Mouse (Mus musculus) embryonic facial prominence, embryonic 12.5 days (tissue): ENCODE measurements around the gene Zscan2. TPM values are rescaled to one million over a fixed set of nuclear protein-coding genes. Genes with fewer than 3 reads are reported as not detected.
A peak's percentile ranks its signal among the peaks of the same experiment; 100 is the strongest.

ENCODE experiments used
- ATAC-seq: fragments of 200-750 bp; cut with Nextera tagmentation; 2 replicates; pipeline ENCODE4 v1.8.0; 2017; ENCODE audit not compliant: insufficient number of reproducible peaks, insufficient read depth, low FRiP score, low TSS enrichment
- H3K27ac ChIP-seq: fragments of 300-500 bp; sonication (generic); 2 replicates; pipeline ENCODE4 v1.5.1; 2016; ENCODE audit warnings: mild to moderate bottlenecking
- H3K27me3 ChIP-seq: fragments of 300-500 bp; sonication (generic); 2 replicates; pipeline ENCODE4 v1.6.1; 2016; ENCODE audit warnings: mild to moderate bottlenecking, moderate library complexity
- H3K36me3 ChIP-seq: fragments of 300-500 bp; sonication (generic); 2 replicates; pipeline ENCODE4 v1.6.1; 2016; ENCODE audit warnings: mild to moderate bottlenecking
- H3K4me1 ChIP-seq: fragments of 300-500 bp; sonication (generic); 2 replicates; pipeline ENCODE4 v1.6.1; 2016
- H3K4me2 ChIP-seq: fragments of 300-500 bp; sonication (generic); replicated peaks from 2 replicates; pipeline ENCODE4 v1.6.1; 2016; ENCODE audit warnings: mild to moderate bottlenecking, moderate library complexity
- H3K4me3 ChIP-seq: fragments of 300-500 bp; sonication (generic); 2 replicates; pipeline ENCODE4 v1.5.1; 2016; ENCODE audit warnings: mild to moderate bottlenecking
- H3K9ac ChIP-seq: fragments of 300-500 bp; sonication (generic); 2 replicates; pipeline ENCODE4 v1.6.1; 2016; ENCODE audit warnings: mild to moderate bottlenecking, moderate library complexity
- H3K9me3 ChIP-seq: fragments of 300-500 bp; sonication (generic); 2 replicates; pipeline ENCODE4 v1.6.1; 2016; ENCODE audit warnings: mild to moderate bottlenecking, moderate library complexity
- WGBS: fragments of 180-500 bp; shearing (Covaris S2); methylation state at CpG from one replicate; pipeline ENCODE4 v1.1.7; 2016; 5-methylcytosine and 5-hydroxymethylcytosine counted together
- polyA plus RNA-seq: library from polyadenylated mRNA; unstranded; fragments of >200 nt; fragmentation: Nextera tagmentation; extraction: Ambion mirVana; gene quantifications from 2 replicates; pipeline ENCODE4 v1.2.1, GENCODE M21; 2016

The Zscan2 gene
- polyA plus RNA-seq, 1 experiment from 2014 or later, result 3.6 TPM

GRCm38 (mm10) chr7:80864151-80864550 lies 3.4 kb downstream of the Zscan2 start:
- no peak overlapping the region for H3K4me3 ChIP-seq
- no peaks in the 10 kb centered on the region for H3K27me3 ChIP-seq
- H3K36me3 ChIP-seq, result peaks cover 56% of the 10 kb centered on the region
- H3K4me1 ChIP-seq, result peaks cover 21% of the 10 kb centered on the region
- no peak overlapping the region for H3K9ac ChIP-seq
- H3K9me3 ChIP-seq, result no peaks in the 10 kb centered on the region
- no peak overlapping the region for H3K27ac ChIP-seq
- ATAC-seq, result no peak
- 77% methylated on average over 1 of the region's 1 CpGs for WGBS
- no peak overlapping the region for H3K4me2 ChIP-seq

GRCm38 (mm10) chr7:80864831-80865230 lies 4.1 kb downstream of the Zscan2 start:
- Histone ChIP-seq H3K36me3 (peaks cover 63% of the 10 kb centered on the region), H3K4me1 (peaks cover 21% of the 10 kb centered on the region), H3K9ac (no peak overlapping the region), H3K27ac (no peak overlapping the region), H3K4me2 (no peak overlapping the region), H3K4me3 (no peak overlapping the region), H3K9me3 (no peaks in the 10 kb centered on the region), H3K27me3 (no peaks in the 10 kb centered on the region)
- WGBS, result 70% methylated on average over 8 of the region's 8 CpGs
- no peak for ATAC-seq

GRCm38 (mm10) chr7:80865521-80865920 lies 4.8 kb downstream of the Zscan2 start:
- Histone ChIP-seq H3K27ac (no peak overlapping the region), H3K4me1 (peaks cover 21% of the 10 kb centered on the region), H3K9ac (no peak overlapping the region), H3K36me3 (peaks cover 70% of the 10 kb centered on the region), H3K4me2 (no peak overlapping the region), H3K4me3 (no peak overlapping the region), H3K27me3 (no peaks in the 10 kb centered on the region), H3K9me3 (no peaks in the 10 kb centered on the region)
- WGBS, result 91% methylated on average over 7 of the region's 7 CpGs
- no peak for ATAC-seq

- H3K4me2 ChIP-seq, result no peak overlapping the region
- no peak overlapping the region for H3K27ac ChIP-seq
- H3K9ac ChIP-seq, result no peak overlapping the region
- 84% methylated on average over 7 of the region's 7 CpGs for WGBS
- H3K27me3 ChIP-seq, result no peaks in the 10 kb centered on the region
- no peak for ATAC-seq
- H3K36me3 ChIP-seq, result peaks cover 79% of the 10 kb centered on the region
- H3K4me1 ChIP-seq, result peaks cover 18% of the 10 kb centered on the region
- H3K4me3 ChIP-seq, result no peak overlapping the region
- H3K9me3 ChIP-seq, result no peaks in the 10 kb centered on the region
Observed at GRCm38 (mm10) chr7:80866514-80867147, 5.9 kb downstream of the Zscan2 start.

- Histone ChIP-seq H3K36me3 (peaks cover 88% of the 10 kb centered on the region), H3K9me3 (no peaks in the 10 kb centered on the region), H3K4me3 (no peak overlapping the region), H3K4me1 (peaks cover under 1% of the 10 kb centered on the region; the same call in 1 of the 2 replicates), H3K27ac (no peak overlapping the region), H3K4me2 (no peak overlapping the region), H3K27me3 (no peaks in the 10 kb centered on the region), H3K9ac (no peak overlapping the region)
- no peak for ATAC-seq
- 88% methylated on average over 2 of the region's 2 CpGs for WGBS
Observed at GRCm38 (mm10) chr7:80868686-80869085, 8.0 kb downstream of the Zscan2 start.

- Histone ChIP-seq H3K4me3 (no peak overlapping the region), H3K9me3 (no peaks in the 10 kb centered on the region), H3K27ac (no peak overlapping the region), H3K9ac (no peak overlapping the region), H3K36me3 (peaks cover 93% of the 10 kb centered on the region), H3K27me3 (0 out of 2 replicates have a peak, but pooled peaks cover 9% of the 10 kb centered on the region), H3K4me1 (no peaks in the 10 kb centered on the region), H3K4me2 (no peak overlapping the region)
- WGBS, result 91% methylated on average over 5 of the region's 5 CpGs
- no peak for ATAC-seq
Observed at GRCm38 (mm10) chr7:80873038-80873437, 12.3 kb downstream of the Zscan2 start.

- Histone ChIP-seq H3K4me2 (no peak overlapping the region), H3K9ac (no peak overlapping the region), H3K4me1 (no peaks in the 10 kb centered on the region), H3K27me3 (0 out of 2 replicates have a peak, but pooled peaks cover 9% of the 10 kb centered on the region), H3K4me3 (no peak overlapping the region), H3K27ac (no peak overlapping the region), H3K9me3 (no peaks in the 10 kb centered on the region), H3K36me3 (peaks cover 91% of the 10 kb centered on the region)
- ATAC-seq, result no peak
- WGBS, result 90% methylated on average over 2 of the region's 2 CpGs
Observed at GRCm38 (mm10) chr7:80873631-80874030, 12.9 kb downstream of the Zscan2 start.

GRCm38 (mm10) chr7:80875727-80876126 lies 15.0 kb downstream of the Zscan2 start:
- Histone ChIP-seq H3K9me3 (no peaks in the 10 kb centered on the region), H3K9ac (no peak overlapping the region), H3K36me3 (peaks cover 78% of the 10 kb centered on the region), H3K27me3 (0 out of 2 replicates have a peak, but pooled peaks cover 9% of the 10 kb centered on the region), H3K4me2 (no peak overlapping the region), H3K4me1 (no peaks in the 10 kb centered on the region), H3K4me3 (no peak overlapping the region), H3K27ac (no peak overlapping the region)
- 35% methylated on average over 37 of the region's 37 CpGs for WGBS
- ATAC-seq, result no peak

- peak; percentile 57; the same call in 1 of the 2 replicates for ATAC-seq
- peak overlapping the region; percentile 38 for H3K4me2 ChIP-seq
- H3K4me3 ChIP-seq, result no peak overlapping the region
- peaks cover 11% of the 10 kb centered on the region; the same call in 1 of the 2 replicates for H3K36me3 ChIP-seq
- no peak overlapping the region for H3K9ac ChIP-seq
- no peaks in the 10 kb centered on the region for H3K27me3 ChIP-seq
- no peaks in the 10 kb centered on the region for H3K4me1 ChIP-seq
- WGBS, result 22% methylated on average over 14 of the region's 14 CpGs
- no peak overlapping the region for H3K27ac ChIP-seq
- H3K9me3 ChIP-seq, result no peaks in the 10 kb centered on the region
Observed at GRCm38 (mm10) chr7:80882830-80883505, 22.2 kb downstream of the Zscan2 start.

GRCm38 (mm10) chr7:80885666-80886065 lies 24.9 kb downstream of the Zscan2 start:
- Histone ChIP-seq H3K4me1 (peaks cover 12% of the 10 kb centered on the region; the same call in 1 of the 2 replicates), H3K9me3 (no peaks in the 10 kb centered on the region), H3K36me3 (peaks cover 4% of the 10 kb centered on the region), H3K4me2 (no peak overlapping the region), H3K4me3 (no peak overlapping the region), H3K27me3 (no peaks in the 10 kb centered on the region), H3K9ac (no peak overlapping the region), H3K27ac (no peak overlapping the region)
- ATAC-seq, result no peak
- 32% methylated on average over 1 of the region's 1 CpGs for WGBS

- peaks cover 33% of the 10 kb centered on the region for H3K36me3 ChIP-seq
- 0 out of 2 replicates have a peak, but pooled peaks have one; percentile 12 for ATAC-seq
- H3K27me3 ChIP-seq, result no peaks in the 10 kb centered on the region
- H3K4me3 ChIP-seq, result no peak overlapping the region
- H3K4me2 ChIP-seq, result no peak overlapping the region
- no peaks in the 10 kb centered on the region for H3K9me3 ChIP-seq
- H3K27ac ChIP-seq, result peak overlapping the region; percentile 69
- H3K4me1 ChIP-seq, result peaks cover 12% of the 10 kb centered on the region; the same call in 1 of the 2 replicates
- H3K9ac ChIP-seq, result no peak overlapping the region
- WGBS, result 71% methylated on average over 7 of the region's 7 CpGs
Observed at GRCm38 (mm10) chr7:80888595-80888994, 27.9 kb downstream of the Zscan2 start.

GRCm38 (mm10) chr7:80889021-80889511 lies 28.3 kb downstream of the Zscan2 start:
- H3K9ac ChIP-seq, result no peak overlapping the region
- peak overlapping the region; percentile 69 for H3K27ac ChIP-seq
- no peaks in the 10 kb centered on the region for H3K27me3 ChIP-seq
- peak overlapping the region; percentile 11; the same call in 1 of the 2 replicates for H3K4me2 ChIP-seq
- H3K9me3 ChIP-seq, result no peaks in the 10 kb centered on the region
- ATAC-seq, result peak; percentile 79; the same call in 1 of the 2 replicates
- WGBS, result 42% methylated on average over 9 of the region's 9 CpGs
- peaks cover 36% of the 10 kb centered on the region for H3K36me3 ChIP-seq
- H3K4me1 ChIP-seq, result peaks cover 12% of the 10 kb centered on the region; the same call in 1 of the 2 replicates
- no peak overlapping the region for H3K4me3 ChIP-seq
